Mouse (Mus musculus) cortical plate, adult 2 months (tissue): Measurements from ENCODE around the gene Adamtsl5. TPM values are rescaled to one million over a fixed set of nuclear protein-coding genes. Genes with fewer than 3 reads are reported as not detected.
A peak's percentile ranks its signal among the peaks of the same experiment; 100 is the strongest.

Source experiments
- H3K27ac ChIP-seq: fragments of 200-500 bp; 2 replicates; pipeline ENCODE4 v1.5.1; 2012; ENCODE audit warnings: low read length, control low read depth, inconsistent platforms; ENCODE audit not compliant: insufficient read depth
- H3K4me1 ChIP-seq: fragments of 200-500 bp; 2 replicates; pipeline ENCODE4 v1.6.1; 2011; ENCODE audit warnings: low read length; ENCODE audit not compliant: control insufficient read depth, insufficient read depth
- H3K4me3 ChIP-seq: fragments of 200-500 bp; 2 replicates; pipeline ENCODE4 v1.5.1; 2011; ENCODE audit warnings: mild to moderate bottlenecking, low read length, control low read depth; ENCODE audit not compliant: insufficient read depth
- CTCF ChIP-seq: fragments of 200-500 bp; IDR thresholded peaks from 2 replicates; pipeline ENCODE4 v1.5.1; 2011; ENCODE audit warnings: mild to moderate bottlenecking, control low read depth, low read length; ENCODE audit not compliant: insufficient read depth; ENCODE audit errors: extremely low read depth
- POLR2A ChIP-seq: fragments of 200-500 bp; IDR thresholded peaks from 2 replicates; pipeline ENCODE4 v1.6.1; 2011; ENCODE audit warnings: mild to moderate bottlenecking, low read length, control low read depth; ENCODE audit not compliant: insufficient read depth; ENCODE audit errors: extremely low read depth
- polyA plus RNA-seq: library from polyadenylated mRNA; depleted of rRNA; stranded (reverse); fragments of >200 nt; gene quantifications from 2 replicates; pipeline ENCODE4 v1.2.3, GENCODE M21; 2012; rRNA removed

The Adamtsl5 gene
- polyA plus RNA-seq = 7.9 and 9.4 TPM in 2 replicates

DNA sequence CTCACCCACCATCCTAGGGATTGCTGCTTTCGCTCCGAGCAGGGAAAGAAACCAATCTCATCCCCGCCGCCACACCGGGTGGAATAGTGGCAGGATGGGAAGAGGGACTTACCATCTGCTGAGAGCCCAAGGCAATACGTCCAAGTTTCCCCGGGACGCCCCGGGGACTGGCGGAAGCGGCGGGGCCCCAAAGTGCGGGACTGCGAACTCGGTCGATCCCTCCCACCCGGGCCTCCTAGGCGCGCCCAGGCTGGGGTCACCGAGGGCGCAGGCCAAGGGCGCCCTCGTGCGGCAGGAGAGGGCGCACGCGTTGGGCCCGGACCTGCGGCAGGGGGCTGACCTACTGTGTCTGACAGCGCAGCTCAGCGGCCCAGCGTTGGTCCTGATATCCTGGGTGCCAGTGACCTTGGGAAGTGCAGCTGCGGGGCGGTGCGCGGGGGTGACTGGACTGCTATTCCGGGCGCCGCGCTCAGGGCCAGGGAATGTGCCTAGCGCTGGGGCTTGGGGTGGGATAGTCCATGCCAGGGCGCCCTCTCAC, at the start of gene Adamtsl5:
Gene Adamtsl5, minus strand, starts transcription at position 169 of the 538 bp plus-strand sequence.
- H3K27ac ChIP-seq = no peak within 1 kb of the TSS

DNA sequence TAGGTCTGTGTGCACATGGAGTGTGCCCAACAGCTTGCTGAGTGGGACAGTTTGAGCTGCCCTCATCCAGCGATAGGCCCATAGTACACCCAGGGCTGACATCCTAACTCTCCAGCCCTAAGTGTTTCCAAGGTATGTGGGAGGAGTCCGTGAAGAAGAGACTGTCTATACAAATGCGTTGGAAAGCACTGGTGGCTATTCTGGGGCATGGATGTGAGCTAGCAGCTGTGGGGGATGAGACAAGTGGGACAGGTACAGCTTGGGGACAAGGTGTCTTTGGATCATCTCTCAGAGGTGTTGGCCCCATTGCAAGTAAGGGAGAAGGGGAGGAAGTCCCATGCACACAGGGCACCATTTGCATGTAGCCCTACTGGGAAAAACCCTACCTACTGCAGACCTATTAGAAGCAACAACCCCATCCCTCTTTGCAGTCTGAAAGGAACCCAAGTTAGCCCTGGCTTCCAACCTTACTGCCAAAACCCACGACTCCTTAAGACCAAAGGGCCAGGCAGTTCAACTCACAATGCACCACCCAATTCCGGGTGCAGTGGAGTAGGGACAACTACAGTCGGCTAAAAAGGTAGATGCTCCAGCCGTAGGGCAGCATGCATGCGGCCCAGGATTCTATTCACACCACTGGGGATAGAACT, 49.4 kb upstream of the Adamtsl5 start:
- TF ChIP-seq CTCF (no peak), POLR2A (no peak)
- Histone ChIP-seq H3K4me3 (no peak overlapping the region), H3K4me1 (peaks cover 10% of the 10 kb centered on the region), H3K27ac (no peak overlapping the region)

More for the DNA sequence above, at the start of gene Adamtsl5:
- Histone ChIP-seq H3K4me1 (peaks cover 2% of the 10 kb centered on the region; the same call in 1 of the 2 replicates), H3K4me3 (peak within 1 kb of the TSS; percentile 21; the same call in 1 of the 2 replicates)
- TF ChIP-seq CTCF (no peak), POLR2A (no peak)

DNA sequence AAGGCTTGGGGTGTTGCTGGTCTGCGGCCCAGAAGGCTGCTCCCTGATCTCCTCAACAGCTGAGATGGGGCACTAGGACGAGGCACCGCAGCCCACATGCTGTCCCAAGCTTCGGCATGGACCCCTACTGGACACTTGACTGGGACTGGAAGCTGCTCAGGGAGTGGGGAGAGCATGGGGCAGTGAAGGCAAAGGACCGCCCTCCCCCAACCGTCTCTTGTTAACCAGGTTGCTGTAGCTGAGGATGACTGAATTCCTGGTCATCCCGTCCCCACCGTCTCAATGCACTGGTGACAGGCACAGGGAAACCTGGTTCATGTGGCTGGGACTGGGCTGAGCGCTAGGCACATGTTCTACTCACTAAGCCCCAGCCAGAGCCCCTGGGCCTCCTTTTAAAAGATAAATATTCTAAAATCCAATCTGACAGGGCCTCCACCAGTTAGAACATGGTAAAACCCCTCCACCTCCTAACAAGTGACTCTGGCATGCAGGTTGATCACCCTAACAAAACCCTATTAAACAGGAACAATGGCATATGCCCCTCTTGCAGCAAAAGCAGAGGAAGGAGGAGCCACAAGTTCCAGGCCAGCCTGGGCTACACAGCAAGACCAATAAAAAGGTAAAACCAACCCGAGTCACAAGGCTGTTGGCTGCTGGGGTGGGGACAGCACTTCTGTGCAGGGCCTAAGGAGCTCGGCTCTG, 48.8 kb upstream of the Adamtsl5 start:
- TF ChIP-seq POLR2A = no peak
- H3K4me3 ChIP-seq = no peak overlapping the region
- no peak overlapping the region for H3K27ac ChIP-seq
- peaks cover 10% of the 10 kb centered on the region for H3K4me1 ChIP-seq

DNA sequence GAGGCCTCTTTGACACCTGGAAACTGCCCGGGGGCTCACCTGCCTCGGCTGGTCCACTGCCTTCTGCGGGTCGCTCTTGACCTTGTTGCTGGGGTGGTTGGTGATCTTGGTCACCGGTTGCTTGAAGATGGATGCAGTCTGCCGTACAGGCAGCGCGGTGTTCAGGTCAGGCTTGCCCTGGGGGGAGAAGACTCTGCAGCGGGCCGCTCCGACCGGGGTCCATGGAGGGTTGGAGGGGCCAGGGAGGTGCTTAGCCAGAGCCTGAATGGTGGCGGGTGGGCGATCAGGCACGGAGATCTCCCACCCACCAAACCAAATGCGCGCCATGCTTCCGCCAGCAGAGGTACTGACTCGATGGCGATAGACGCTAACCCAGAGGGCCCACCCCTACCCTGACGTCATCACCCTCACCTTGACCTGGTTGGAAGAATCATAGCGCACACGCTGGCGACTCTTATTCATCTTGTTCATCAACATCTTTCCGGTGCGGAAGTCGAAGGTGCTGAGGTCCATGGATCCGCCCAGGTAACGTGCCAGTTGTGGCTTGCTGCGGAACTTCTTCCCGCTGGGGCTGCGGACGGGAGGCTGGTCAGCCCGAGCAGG, 46.9 kb upstream of the Adamtsl5 start:
- Histone ChIP-seq H3K4me1 (peaks cover 7% of the 10 kb centered on the region), H3K27ac (no peak overlapping the region), H3K4me3 (no peak overlapping the region)
- TF ChIP-seq POLR2A (no peak), CTCF (no peak)

DNA sequence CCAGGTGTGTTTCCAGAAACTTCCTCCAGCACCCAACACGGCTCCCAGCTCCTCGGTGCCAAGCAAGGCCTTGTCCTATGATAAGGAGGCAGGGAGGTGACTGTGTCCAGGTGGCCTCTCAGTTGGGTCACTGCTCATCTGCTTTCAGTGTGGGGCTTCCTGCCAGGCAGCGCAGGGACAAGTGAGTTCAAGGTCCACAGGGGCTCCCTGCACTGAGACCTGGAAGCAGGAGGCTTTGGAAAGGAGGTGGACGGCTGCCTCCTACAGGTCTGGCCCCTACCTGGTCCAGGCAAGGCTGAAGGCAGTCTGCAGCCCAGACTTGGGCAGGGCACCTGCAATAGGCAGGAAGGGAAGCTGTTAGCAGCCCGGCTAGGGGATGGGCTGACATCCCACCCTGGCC, 44.5 kb upstream of the Adamtsl5 start:
- H3K27ac ChIP-seq = no peak overlapping the region
- TF ChIP-seq CTCF = no peak
- TF ChIP-seq POLR2A = no peak

DNA sequence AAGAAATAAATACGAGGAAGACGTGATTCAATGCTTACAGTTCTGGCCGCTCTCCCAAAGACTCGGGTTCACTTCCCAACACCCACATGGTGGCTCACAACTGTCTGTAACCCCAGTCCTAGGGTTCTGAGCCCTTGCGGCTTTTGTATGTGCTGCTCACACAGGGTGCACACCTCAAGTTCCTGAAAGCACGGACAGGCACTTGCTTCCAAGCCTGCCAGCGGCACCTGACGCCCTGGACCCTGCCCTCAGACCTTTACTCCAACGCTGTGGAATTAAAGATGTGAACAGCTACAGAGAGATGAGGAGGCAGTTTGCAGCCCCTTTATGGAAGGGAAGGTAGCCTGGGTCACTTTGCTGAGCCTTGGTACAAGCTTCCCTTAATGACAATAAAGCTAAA, 42.5 kb upstream of the Adamtsl5 start:
- TF ChIP-seq CTCF (no peak), POLR2A (no peak)
- Histone ChIP-seq H3K4me1 (no peaks in the 10 kb centered on the region), H3K27ac (no peak overlapping the region), H3K4me3 (no peak overlapping the region)

More for the DNA sequence above, 44.5 kb upstream of the Adamtsl5 start:
- Histone ChIP-seq H3K4me1 (peaks cover 4% of the 10 kb centered on the region), H3K4me3 (no peak overlapping the region)

DNA sequence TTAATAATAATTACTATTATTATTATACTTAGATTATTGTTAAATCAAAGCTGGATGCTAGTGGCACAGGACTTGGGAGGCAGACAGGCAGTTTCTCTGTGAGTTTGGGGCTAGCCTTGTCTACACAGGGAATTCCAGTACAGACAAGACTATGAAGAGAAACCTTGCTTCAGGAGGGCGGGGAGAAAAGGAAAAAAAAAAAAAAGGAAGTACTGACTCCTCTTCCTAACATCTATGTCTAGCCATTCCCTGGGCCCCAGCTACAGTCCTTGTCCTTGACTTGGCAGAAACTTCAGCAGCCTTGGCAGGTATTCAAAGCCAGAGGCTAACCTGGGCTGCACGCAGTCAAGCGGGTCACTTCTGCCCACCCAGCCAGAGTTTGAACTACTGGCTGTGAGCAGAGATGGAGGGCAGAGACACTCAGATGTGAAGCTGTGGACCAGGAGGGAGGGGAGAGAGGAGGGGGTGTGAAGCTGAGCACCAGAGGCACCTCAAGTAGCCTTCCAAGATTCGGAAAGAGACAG, 41.0 kb upstream of the Adamtsl5 start:
- TF ChIP-seq POLR2A (no peak), CTCF (no peak)
- Histone ChIP-seq H3K4me1 (peaks cover 4% of the 10 kb centered on the region; the same call in 1 of the 2 replicates), H3K4me3 (no peak overlapping the region), H3K27ac (no peak overlapping the region)

DNA sequence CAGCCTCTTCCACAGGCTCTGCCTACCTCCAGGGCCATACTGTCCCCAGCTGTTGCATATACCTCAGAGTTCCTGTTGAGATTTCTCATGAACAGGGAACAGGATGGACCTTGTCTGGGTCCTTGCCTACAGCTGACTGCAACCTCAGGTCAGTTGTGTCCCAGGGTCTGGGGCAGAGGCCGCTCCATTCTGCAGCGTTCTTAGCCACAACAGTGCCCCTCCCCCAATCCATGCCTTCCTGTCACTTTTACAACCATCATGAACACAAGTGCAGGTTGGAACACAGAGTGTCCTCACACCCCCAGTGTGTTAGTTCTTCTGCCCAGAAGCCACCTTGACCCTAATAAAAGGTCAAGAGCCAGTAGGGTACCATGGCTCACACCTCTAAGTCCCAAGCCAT, 40.5 kb upstream of the Adamtsl5 start:
- Histone ChIP-seq H3K4me1 (peaks cover 4% of the 10 kb centered on the region; the same call in 1 of the 2 replicates), H3K4me3 (no peak overlapping the region), H3K27ac (no peak overlapping the region)
- TF ChIP-seq CTCF (no peak), POLR2A (no peak)

DNA sequence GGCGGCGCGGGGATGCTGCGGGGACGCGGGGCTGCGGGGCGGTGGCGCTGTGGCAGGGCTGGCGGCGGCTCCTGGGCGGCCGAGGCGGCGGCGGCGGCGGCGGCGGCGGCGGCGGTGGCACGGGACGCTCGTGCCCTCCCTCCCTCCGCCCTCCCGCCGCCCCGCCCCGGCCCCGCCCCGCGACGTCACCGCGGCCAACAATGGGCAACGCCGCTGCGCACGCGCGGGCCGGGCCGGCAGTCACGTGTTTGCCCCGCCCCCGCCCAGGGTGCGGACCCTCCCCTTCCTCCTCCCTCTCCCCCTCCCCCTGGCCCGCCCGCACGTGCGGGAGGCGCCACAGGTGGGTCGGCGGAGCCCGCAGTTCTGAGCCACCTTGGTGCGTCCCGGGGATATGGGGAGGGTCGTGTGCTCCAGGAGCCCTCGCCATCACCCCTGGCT, 39.3 kb upstream of the Adamtsl5 start, which contains the start of gene Mex3d:
Gene Mex3d, minus strand, starts transcription at position 138 of the 438 bp plus-strand sequence.
- Histone ChIP-seq H3K4me1 (peaks cover 4% of the 10 kb centered on the region; the same call in 1 of the 2 replicates), H3K27ac (peak within 1 kb of the TSS; percentile 33; the same call in 1 of the 2 replicates), H3K4me3 (peak within 1 kb of the TSS; percentile 55)
- no peak for TF ChIP-seq CTCF
- TF ChIP-seq POLR2A = no peak
